Mouse (Mus musculus) hindbrain, embryonic 15.5 days (tissue): ENCODE data around the gene Tmco5b. TPM values are rescaled to one million over a fixed set of nuclear protein-coding genes. Genes with fewer than 3 reads are reported as not detected.

Experiments
- polyA plus RNA-seq: library from polyadenylated mRNA; unstranded; fragments of >200 nt; fragmentation: Nextera tagmentation; extraction: Ambion mirVana; gene quantifications from 2 replicates; pipeline ENCODE4 v1.2.1, GENCODE M21; 2015

The Tmco5b gene
- polyA plus RNA-seq, 1 experiment from 2014 or later: not detected

Other genes with a start within 250 kb of the Tmco5b start
- 5.5 and 8.1 TPM in 2 replicates for gene Ryr3, start 68.6 kb upstream of the Tmco5b start, polyA plus RNA-seq
- gene Fmn1, start 42.0 kb downstream of the Tmco5b start, polyA plus RNA-seq: 0.38 and 0.56 TPM in 2 replicates